Mouse (Mus musculus): ENCODE data around the gene Tbkbp1.

DNA sequence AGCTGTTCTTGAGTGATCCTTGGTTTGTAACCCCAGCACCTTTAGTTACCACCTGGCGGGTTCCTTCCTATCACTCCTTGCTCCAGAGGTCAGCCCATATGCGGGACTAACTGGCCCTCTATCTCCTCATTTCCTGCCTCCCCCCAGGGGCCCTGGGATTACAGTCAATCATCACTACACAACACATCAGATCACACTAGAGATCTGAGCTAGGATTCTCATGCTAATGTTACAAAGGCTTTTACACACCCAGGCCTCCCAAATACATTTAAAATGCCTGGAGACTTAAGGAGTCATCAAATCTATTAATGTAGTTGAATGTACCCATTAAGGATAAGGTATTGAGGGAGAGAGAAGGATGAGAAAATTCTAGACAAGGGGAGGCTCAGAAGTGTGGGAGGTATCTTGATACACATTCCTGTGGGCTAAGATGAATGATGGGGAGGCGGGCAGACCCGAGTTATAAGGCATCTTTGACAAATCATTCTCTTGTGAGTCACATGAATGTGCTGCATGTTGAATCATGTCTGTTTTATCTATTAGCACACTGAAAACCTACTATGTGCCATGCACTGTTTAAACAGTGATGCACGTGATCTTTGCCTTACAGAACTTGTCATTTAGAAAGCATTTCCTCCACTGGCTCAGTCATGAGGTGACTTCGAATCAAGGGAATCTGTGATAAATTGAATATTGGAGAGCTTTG lies 40.8 kb upstream of the Tbkbp1 start:
- no peak for TF ChIP-seq CTCF (IDR thresholded peaks at IDR 0.05; ENCODE audit: control insufficient read depth, insufficient read depth, low read length)
- no peak for TF ChIP-seq POLR2A (IDR thresholded peaks at IDR 0.05; ENCODE audit: borderline replicate concordance, control insufficient read depth, low read depth, low read length)
